Mouse (Mus musculus) midbrain, postnatal 0 days (tissue): ENCODE measurements around the gene Rnf123. TPM values are rescaled to one million over a fixed set of nuclear protein-coding genes. Genes with fewer than 3 reads are reported as not detected.

ENCODE experiments used
- ATAC-seq: fragments of 200-750 bp; cut with Nextera tagmentation; 2 replicates; pipeline ENCODE4 v1.8.0; 2017; ENCODE audit warnings: moderate number of reproducible peaks, mild to moderate bottlenecking, moderate TSS enrichment, moderate library complexity; ENCODE audit not compliant: low FRiP score
- DNase-seq: peaks from one replicate; pipeline ENCODE4 v3.0.0-alpha.2; 2015; ENCODE audit warnings: low spot score
- H3K27ac ChIP-seq: fragments of 300-500 bp; sonication (generic); 2 replicates; pipeline ENCODE4 v1.5.1; 2014; ENCODE audit warnings: low read depth, mild to moderate bottlenecking, low read length, mixed read lengths
- H3K27me3 ChIP-seq: fragments of 300-500 bp; sonication (generic); 2 replicates; pipeline ENCODE4 v1.6.1; 2014; ENCODE audit warnings: low read length, control low read depth, mixed read lengths; ENCODE audit not compliant: insufficient read depth
- H3K36me3 ChIP-seq: fragments of 300-500 bp; sonication (generic); 2 replicates; pipeline ENCODE4 v1.6.1; 2014; ENCODE audit warnings: low read length, control low read depth, mixed read lengths; ENCODE audit not compliant: insufficient read depth
- H3K4me1 ChIP-seq: fragments of 300-500 bp; sonication (generic); 2 replicates; pipeline ENCODE4 v1.6.1; 2014; ENCODE audit warnings: mild to moderate bottlenecking, control low read depth, antibody characterized with exemption, low read length, mixed read lengths; ENCODE audit not compliant: insufficient read depth
- H3K4me2 ChIP-seq: fragments of 300-500 bp; sonication (generic); 2 replicates; pipeline ENCODE4 v1.6.1; 2014; ENCODE audit warnings: low read depth, mild to moderate bottlenecking, low read length, mixed read lengths; ENCODE audit not compliant: poor library complexity, severe bottlenecking
- H3K4me3 ChIP-seq: fragments of 300-500 bp; sonication (generic); 2 replicates; pipeline ENCODE4 v1.5.1; 2014; ENCODE audit warnings: low read depth, mild to moderate bottlenecking, low read length, moderate library complexity
- H3K9ac ChIP-seq: fragments of 300-500 bp; sonication (generic); replicated peaks from 2 replicates; pipeline ENCODE4 v1.6.1; 2014; ENCODE audit warnings: mild to moderate bottlenecking, low read length, moderate library complexity, mixed read lengths; ENCODE audit not compliant: poor library complexity, severe bottlenecking
- H3K9me3 ChIP-seq: fragments of 300-500 bp; sonication (generic); 2 replicates; pipeline ENCODE4 v1.6.1; 2016; ENCODE audit warnings: low read length, control low read depth
- CTCF ChIP-seq: IDR thresholded peaks from 2 replicates; pipeline ENCODE4 v1.5.1; 2016; ENCODE audit warnings: antibody characterized with exemption, mild to moderate bottlenecking
- WGBS: fragments of 180-500 bp; shearing (Covaris S2); extraction: QIAGEN DNeasy Blood & Tissue Kit; methylation state at CpG from one replicate; pipeline ENCODE4 v1.1.7; 2014; 5-methylcytosine and 5-hydroxymethylcytosine counted together
- polyA plus RNA-seq: library from polyadenylated mRNA; unstranded; fragments of >200 nt; fragmentation: Nextera tagmentation; extraction: Ambion mirVana; gene quantifications from 2 replicates; pipeline ENCODE4 v1.2.1, GENCODE M21; 2015
- total RNA-seq: library from RNA; depleted of rRNA; stranded (reverse); fragments of >200 nt; gene quantifications from 2 replicates; pipeline ENCODE4 v1.2.3, GENCODE M21; 2014

The Rnf123 gene
- total and polyA plus RNA-seq, 2 experiments from 2014 or later, result 44.1 to 46.3 TPM

- Histone ChIP-seq H3K4me2 (no peak overlapping the region), H3K27me3 (no peaks in the 10 kb centered on the region), H3K9me3 (no peaks in the 10 kb centered on the region), H3K9ac (peak overlapping the region; percentile 44; the same call in 1 of the 2 replicates), H3K4me1 (peaks cover 7% of the 10 kb centered on the region; the same call in 1 of the 2 replicates), H3K27ac (0 out of 2 replicates have a peak overlapping the region, but pooled peaks have one; percentile 43), H3K4me3 (no peak overlapping the region), H3K36me3 (peaks cover 38% of the 10 kb centered on the region)
- WGBS, result 68% methylated on average over 7 of the region's 7 CpGs
- TF ChIP-seq CTCF, result no peak
- DNase-seq, result no peak
- ATAC-seq, result no peak
Observed at GRCm38 (mm10) chr9:108052411-108052810, 30.7 kb downstream of the Rnf123 start.

GRCm38 (mm10) chr9:108051931-108052220 lies 31.3 kb downstream of the Rnf123 start:
- peaks cover 42% of the 10 kb centered on the region for H3K36me3 ChIP-seq
- 90% methylated on average over 4 of the region's 4 CpGs for WGBS

GRCm38 (mm10) chr9:108051184-108051930 lies 31.8 kb downstream of the Rnf123 start:
- TF ChIP-seq CTCF, result no peak
- Histone ChIP-seq H3K4me2 (no peak overlapping the region), H3K4me3 (no peak overlapping the region), H3K9ac (no peak overlapping the region), H3K27me3 (no peaks in the 10 kb centered on the region), H3K36me3 (peaks cover 41% of the 10 kb centered on the region), H3K27ac (no peak overlapping the region), H3K9me3 (no peaks in the 10 kb centered on the region), H3K4me1 (peaks cover 7% of the 10 kb centered on the region; the same call in 1 of the 2 replicates)
- ATAC-seq (no peak), DNase-seq (no peak)
- WGBS, result 92% methylated on average over 15 of the region's 15 CpGs

More at GRCm38 (mm10) chr9:108051931-108052220, 31.3 kb downstream of the Rnf123 start:
- H3K4me2 ChIP-seq, result no peak overlapping the region
- no peak overlapping the region for H3K4me3 ChIP-seq
- no peak for TF ChIP-seq CTCF
- ATAC-seq (no peak), DNase-seq (no peak)
- H3K9ac ChIP-seq, result no peak overlapping the region
- no peaks in the 10 kb centered on the region for H3K27me3 ChIP-seq
- no peaks in the 10 kb centered on the region for H3K9me3 ChIP-seq
- peaks cover 7% of the 10 kb centered on the region; the same call in 1 of the 2 replicates for H3K4me1 ChIP-seq
- H3K27ac ChIP-seq, result no peak overlapping the region

- peak overlapping the region; percentile 70 for H3K4me3 ChIP-seq
- no peaks in the 10 kb centered on the region for H3K9me3 ChIP-seq
- peaks cover 44% of the 10 kb centered on the region for H3K36me3 ChIP-seq
- no peaks in the 10 kb centered on the region for H3K27me3 ChIP-seq
- TF ChIP-seq CTCF, result no peak
- ATAC-seq (peak; percentile 32), DNase-seq (no peak)
- peak overlapping the region; percentile 74 for H3K9ac ChIP-seq
- peaks cover 7% of the 10 kb centered on the region; the same call in 1 of the 2 replicates for H3K4me1 ChIP-seq
- H3K4me2 ChIP-seq, result peak overlapping the region; percentile 95
- H3K27ac ChIP-seq, result peak overlapping the region; percentile 71
- 43% methylated on average over 15 of the region's 15 CpGs for WGBS
Observed at GRCm38 (mm10) chr9:108049561-108050251, 33.4 kb downstream of the Rnf123 start.

GRCm38 (mm10) chr9:108049016-108049455 lies 34.1 kb downstream of the Rnf123 start, which contains the start of gene Gmppb:
Gene Gmppb (plus strand): TSS chr9:108049242.
- peaks cover 7% of the 10 kb centered on the region; the same call in 1 of the 2 replicates for H3K4me1 ChIP-seq
- no peaks in the 10 kb centered on the region for H3K9me3 ChIP-seq
- ATAC-seq, result peak; percentile 90
- H3K4me3 ChIP-seq, result peak within 1 kb of the TSS; percentile 70
- TF ChIP-seq CTCF, result no peak
- WGBS, result under 1% methylated on average over 39 of the region's 39 CpGs
- no peaks in the 10 kb centered on the region for H3K27me3 ChIP-seq
- H3K9ac ChIP-seq, result peak within 1 kb of the TSS; percentile 74
- H3K36me3 ChIP-seq, result peaks cover 40% of the 10 kb centered on the region
- H3K27ac ChIP-seq, result peak within 1 kb of the TSS; percentile 71
- H3K4me2 ChIP-seq, result peak within 1 kb of the TSS; percentile 95
- peak; percentile 98 for DNase-seq
